Mouse (Mus musculus) intestine, embryonic 14.5 days (tissue): ENCODE data around the gene Phf23. TPM values are rescaled to one million over a fixed set of nuclear protein-coding genes. Genes with fewer than 3 reads are reported as not detected.

ENCODE experiments used
- ATAC-seq: fragments of 200-750 bp; cut with Nextera tagmentation; replicated peaks from 2 replicates; pipeline ENCODE4 v1.8.0; 2017; ENCODE audit warnings: low read depth, moderate number of reproducible peaks, moderate TSS enrichment, moderate library complexity; ENCODE audit not compliant: low FRiP score, low TSS enrichment
- DNase-seq: peaks from one replicate; pipeline ENCODE4 v3.0.0-alpha.2; 2018; ENCODE audit warnings: low spot score
- H3K27ac ChIP-seq: fragments of 300-500 bp; sonication (generic); 2 replicates; pipeline ENCODE4 v1.5.1; 2014; ENCODE audit warnings: low read depth, mild to moderate bottlenecking, control low read depth
- H3K27me3 ChIP-seq: fragments of 300-500 bp; sonication (generic); replicated peaks from 2 replicates; pipeline ENCODE4 v1.6.1; 2014; ENCODE audit warnings: low read length, control low read depth; ENCODE audit not compliant: control insufficient read depth, insufficient read depth
- H3K36me3 ChIP-seq: fragments of 300-500 bp; sonication (generic); 2 replicates; pipeline ENCODE4 v1.6.1; 2014; ENCODE audit warnings: low read length, control low read depth; ENCODE audit not compliant: control insufficient read depth, insufficient read depth
- H3K4me1 ChIP-seq: fragments of 300-500 bp; sonication (generic); replicated peaks from 2 replicates; pipeline ENCODE4 v1.6.1; 2014; ENCODE audit warnings: low read length, control low read depth, mixed read lengths; ENCODE audit not compliant: control insufficient read depth, insufficient read depth
- H3K4me2 ChIP-seq: fragments of 300-500 bp; sonication (generic); 2 replicates; pipeline ENCODE4 v1.6.1; 2014; ENCODE audit warnings: low read length
- H3K4me3 ChIP-seq: fragments of 300-500 bp; sonication (generic); 2 replicates; pipeline ENCODE4 v1.5.1; 2014; ENCODE audit warnings: low read depth, low read length, control low read depth, mixed read lengths
- H3K9ac ChIP-seq: fragments of 300-500 bp; sonication (generic); 2 replicates; pipeline ENCODE4 v1.6.1; 2014; ENCODE audit warnings: mild to moderate bottlenecking, low read length
- H3K9me3 ChIP-seq: fragments of 300-500 bp; sonication (generic); 2 replicates; pipeline ENCODE4 v1.6.1; 2016; ENCODE audit warnings: low read length, control low read depth; ENCODE audit not compliant: control insufficient read depth
- WGBS: fragments of 180-500 bp; shearing (Covaris S2); extraction: QIAGEN DNeasy Blood & Tissue Kit; methylation state at CpG from one replicate; pipeline ENCODE4 v1.1.7; 2014; 5-methylcytosine and 5-hydroxymethylcytosine counted together
- polyA plus RNA-seq: library from polyadenylated mRNA; unstranded; fragments of >200 nt; fragmentation: Nextera tagmentation; extraction: Ambion mirVana; gene quantifications from 2 replicates; pipeline ENCODE4 v1.2.1, GENCODE M21; 2014

Gene Phf23
- 37.6 and 43.9 TPM in 2 replicates for polyA plus RNA-seq

DNA sequence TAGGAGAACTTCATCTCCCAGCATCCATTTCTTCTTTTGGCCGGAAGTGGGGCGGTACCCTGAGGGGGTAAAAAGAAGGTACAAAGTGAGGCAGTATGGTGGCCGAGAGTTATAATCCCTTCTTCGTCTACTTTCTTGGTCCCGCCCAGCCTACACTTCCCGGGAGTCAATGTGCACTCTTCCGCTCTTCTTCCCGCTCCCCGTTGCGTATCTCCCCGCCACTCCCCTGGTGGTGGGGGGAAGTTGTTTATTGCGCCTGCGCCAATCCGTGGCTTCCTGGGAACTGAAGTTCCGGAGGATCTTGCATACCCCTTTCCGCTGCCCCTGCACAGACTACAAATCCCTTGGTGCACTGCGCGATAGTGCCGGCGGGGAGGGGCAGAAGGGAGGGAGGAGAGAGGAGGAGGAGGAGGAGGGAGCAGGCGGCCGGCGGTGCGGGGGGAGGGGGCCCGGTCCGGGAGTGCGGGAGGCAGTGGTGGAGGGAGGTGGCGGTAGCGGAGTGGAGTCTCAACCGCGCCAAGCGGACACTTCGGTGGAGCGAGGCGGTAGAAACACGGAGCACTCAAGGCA is at the start of gene Phf23:
Gene Phf23, plus strand, starts transcription at position 387 of the 570 bp plus-strand sequence.
- no peaks in the 10 kb centered on the region for H3K27me3 ChIP-seq
- peak within 1 kb of the TSS; percentile 77 for H3K4me3 ChIP-seq
- H3K27ac ChIP-seq: peak within 1 kb of the TSS; percentile 98
- peak within 1 kb of the TSS; percentile 57 for H3K4me2 ChIP-seq
- under 1% methylated on average over 36 of the region's 36 CpGs for WGBS
- ATAC-seq: peak; percentile 71
- DNase-seq: peak; percentile 97
- peaks cover 41% of the 10 kb centered on the region for H3K36me3 ChIP-seq
- H3K4me1 ChIP-seq: peaks cover 23% of the 10 kb centered on the region
- peak within 1 kb of the TSS; percentile 88 for H3K9ac ChIP-seq
- no peaks in the 10 kb centered on the region for H3K9me3 ChIP-seq

DNA sequence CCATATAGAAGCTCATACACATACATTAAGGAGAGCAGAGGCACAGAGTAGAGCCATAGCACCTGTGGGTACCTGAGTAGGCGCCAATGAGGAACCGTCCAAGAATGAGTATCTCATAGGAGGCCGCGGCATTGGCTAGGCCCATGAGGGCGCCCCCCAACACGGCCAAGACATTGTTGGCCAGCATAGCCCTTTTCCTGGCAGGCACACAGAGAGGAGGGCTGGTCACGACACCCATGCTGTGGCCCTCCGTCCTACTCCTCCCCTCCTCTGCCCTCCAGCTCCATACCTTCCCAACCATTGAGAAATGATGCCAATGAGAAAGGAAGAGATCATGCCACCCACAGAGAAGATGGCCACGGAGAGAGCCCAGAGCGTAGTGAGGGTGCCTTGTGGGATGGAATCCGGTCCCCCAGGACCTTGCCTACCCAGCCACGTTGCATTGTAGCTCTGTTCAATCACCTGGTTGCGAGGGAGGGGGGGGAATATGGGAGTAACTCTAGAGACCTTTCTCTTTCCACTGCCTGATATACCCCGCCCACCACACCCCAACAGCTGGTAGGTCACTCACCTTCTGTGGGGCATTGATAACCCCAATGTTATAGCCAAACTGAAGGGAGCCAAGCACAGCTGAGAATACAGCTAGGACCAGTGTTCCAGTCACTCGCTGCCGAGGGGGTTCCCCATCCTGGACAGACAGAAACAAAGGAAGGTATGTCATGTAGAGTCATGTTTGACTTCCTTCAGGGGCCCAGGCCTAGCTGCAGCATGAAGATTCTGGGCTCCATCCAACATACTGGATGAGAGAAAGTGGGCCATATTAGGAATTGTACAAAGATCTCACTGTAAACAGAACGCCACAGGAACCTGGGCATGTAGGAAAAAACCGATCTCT is 49.3 kb upstream of the Phf23 start:
- peaks cover 11% of the 10 kb centered on the region for H3K4me1 ChIP-seq
- peak overlapping the region; percentile 48; the same call in 1 of the 2 replicates for H3K4me3 ChIP-seq
- 88% methylated on average over 18 of the region's 18 CpGs for WGBS
- DNase-seq (no peak), ATAC-seq (no peak)
- H3K27me3 ChIP-seq: no peaks in the 10 kb centered on the region
- peaks cover 21% of the 10 kb centered on the region for H3K36me3 ChIP-seq
- peak overlapping the region; percentile 81 for H3K27ac ChIP-seq
- H3K4me2 ChIP-seq: peak overlapping the region; percentile 72
- no peaks in the 10 kb centered on the region for H3K9me3 ChIP-seq
- H3K9ac ChIP-seq: peak overlapping the region; percentile 44; the same call in 1 of the 2 replicates

DNA sequence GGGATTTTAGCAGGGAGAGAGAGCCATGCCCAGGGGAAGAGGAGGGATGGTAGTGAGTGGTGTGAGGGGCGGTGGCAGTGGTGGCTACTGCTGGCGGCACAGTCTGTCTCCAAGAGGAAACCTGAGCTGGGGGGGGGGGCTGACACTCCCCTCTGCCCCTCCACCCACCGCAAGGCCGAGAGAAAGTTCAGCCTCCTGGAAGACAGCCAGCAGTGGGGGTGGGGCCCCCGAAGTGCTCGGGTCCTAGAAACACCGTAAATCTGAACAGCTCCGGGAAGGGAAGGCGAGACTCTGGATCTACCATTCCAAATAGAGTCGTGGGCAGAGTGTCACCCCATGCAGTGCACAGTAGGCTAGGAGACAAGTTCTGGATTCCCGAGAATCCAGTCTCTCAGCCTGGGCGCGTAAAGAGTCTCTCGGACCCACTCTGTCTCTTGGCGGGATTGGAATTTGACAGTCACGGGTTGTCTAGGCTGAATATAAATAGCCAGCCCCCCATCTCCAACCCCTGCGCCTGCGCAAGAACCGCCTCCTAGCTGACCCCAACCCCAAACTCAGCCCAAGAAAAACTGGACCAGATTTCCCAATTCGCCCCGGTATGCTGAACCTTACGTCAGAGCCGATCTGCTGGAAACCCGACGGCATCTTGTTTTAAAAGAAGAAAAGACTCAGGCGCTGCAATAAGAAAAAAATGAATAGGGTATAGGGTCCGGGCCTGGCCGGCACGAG is 48.1 kb upstream of the Phf23 start:
- Histone ChIP-seq H3K27me3 (no peaks in the 10 kb centered on the region), H3K4me3 (peak overlapping the region; percentile 48), H3K36me3 (peaks cover 21% of the 10 kb centered on the region), H3K9ac (peak overlapping the region; percentile 44), H3K27ac (peak overlapping the region; percentile 81), H3K9me3 (no peaks in the 10 kb centered on the region), H3K4me1 (peaks cover 11% of the 10 kb centered on the region), H3K4me2 (peak overlapping the region; percentile 72)
- WGBS: 1% methylated on average over 29 of the region's 29 CpGs
- ATAC-seq (peak; percentile 44; the same call in 1 of the 2 replicates), DNase-seq (peak; percentile 79)

DNA sequence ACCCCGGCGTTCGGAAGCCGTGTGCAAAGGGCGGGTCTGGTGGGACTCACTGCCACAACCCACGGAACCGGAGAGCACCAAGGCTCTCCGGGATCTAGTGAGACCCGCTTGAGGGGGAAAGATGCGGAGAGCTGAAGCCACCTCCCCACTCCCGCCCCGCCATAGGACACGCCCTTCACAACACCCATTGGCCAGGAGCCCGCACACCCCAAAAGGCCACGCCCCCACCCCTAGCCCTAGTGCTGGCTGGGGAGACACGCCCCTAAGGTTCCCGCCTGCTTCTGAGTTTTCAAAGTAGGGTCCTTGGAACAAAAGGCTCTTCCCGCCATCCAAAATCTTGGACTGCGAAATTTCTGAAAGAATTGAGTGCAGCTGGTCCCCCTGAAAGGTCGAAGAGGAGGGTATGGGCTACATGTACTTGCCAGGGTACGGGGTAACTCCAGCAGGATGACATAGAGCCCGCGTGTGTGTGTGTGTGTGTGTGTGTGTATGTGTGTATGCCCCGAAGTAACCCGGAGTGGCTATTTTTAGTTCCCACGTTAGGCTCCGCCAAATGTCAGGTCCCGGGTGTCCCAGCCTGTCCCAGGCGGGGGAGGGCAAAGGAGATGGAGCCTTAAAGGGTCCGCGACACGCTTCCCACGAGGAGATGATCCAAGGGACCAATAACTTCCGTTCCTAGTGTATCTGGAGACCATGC is 47.4 kb upstream of the Phf23 start, which contains the start of gene Slc2a4:
Gene Slc2a4, minus strand, starts transcription at position 123 of the 697 bp plus-strand sequence.
- H3K4me3 ChIP-seq: peak within 1 kb of the TSS; percentile 48
- peak within 1 kb of the TSS; percentile 72 for H3K4me2 ChIP-seq
- H3K27me3 ChIP-seq: no peaks in the 10 kb centered on the region
- H3K27ac ChIP-seq: peak within 1 kb of the TSS; percentile 84
- H3K9ac ChIP-seq: peak within 1 kb of the TSS; percentile 66
- peaks cover 11% of the 10 kb centered on the region for H3K4me1 ChIP-seq
- DNase-seq: peak; percentile 97
- peaks cover 17% of the 10 kb centered on the region; the same call in 1 of the 2 replicates for H3K36me3 ChIP-seq
- peak; percentile 92 for ATAC-seq
- no peaks in the 10 kb centered on the region for H3K9me3 ChIP-seq
- under 1% methylated on average over 34 of the region's 34 CpGs for WGBS

DNA sequence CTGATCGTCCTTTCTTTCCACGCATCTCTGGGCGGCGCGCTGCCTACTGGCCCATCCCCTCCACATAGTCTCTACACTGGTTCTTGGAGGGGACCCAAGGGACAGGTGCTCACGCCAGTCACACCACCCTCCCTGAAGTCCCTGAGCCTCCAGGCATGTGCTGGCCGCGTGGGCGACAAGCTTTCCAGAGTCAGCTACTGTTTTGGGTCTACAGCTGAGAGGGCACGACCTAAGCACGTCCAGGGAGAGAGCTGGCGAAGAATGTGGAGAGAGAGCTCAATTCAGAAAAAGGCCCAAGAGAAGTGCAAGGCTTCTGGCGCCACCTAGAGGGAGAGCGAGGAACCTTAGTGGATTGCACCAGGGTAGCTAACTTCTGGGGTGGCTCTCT is 46.8 kb upstream of the Phf23 start:
- 0% methylated on average over 14 of the region's 14 CpGs for WGBS
- no peaks in the 10 kb centered on the region for H3K27me3 ChIP-seq
- DNase-seq (peak; percentile 97), ATAC-seq (peak; percentile 44)
- peaks cover 11% of the 10 kb centered on the region for H3K4me1 ChIP-seq
- no peaks in the 10 kb centered on the region for H3K9me3 ChIP-seq
- peaks cover 16% of the 10 kb centered on the region; the same call in 1 of the 2 replicates for H3K36me3 ChIP-seq
- peak overlapping the region; percentile 66 for H3K9ac ChIP-seq
- peak overlapping the region; percentile 84 for H3K27ac ChIP-seq
- peak overlapping the region; percentile 72 for H3K4me2 ChIP-seq
- peak overlapping the region; percentile 48 for H3K4me3 ChIP-seq

DNA sequence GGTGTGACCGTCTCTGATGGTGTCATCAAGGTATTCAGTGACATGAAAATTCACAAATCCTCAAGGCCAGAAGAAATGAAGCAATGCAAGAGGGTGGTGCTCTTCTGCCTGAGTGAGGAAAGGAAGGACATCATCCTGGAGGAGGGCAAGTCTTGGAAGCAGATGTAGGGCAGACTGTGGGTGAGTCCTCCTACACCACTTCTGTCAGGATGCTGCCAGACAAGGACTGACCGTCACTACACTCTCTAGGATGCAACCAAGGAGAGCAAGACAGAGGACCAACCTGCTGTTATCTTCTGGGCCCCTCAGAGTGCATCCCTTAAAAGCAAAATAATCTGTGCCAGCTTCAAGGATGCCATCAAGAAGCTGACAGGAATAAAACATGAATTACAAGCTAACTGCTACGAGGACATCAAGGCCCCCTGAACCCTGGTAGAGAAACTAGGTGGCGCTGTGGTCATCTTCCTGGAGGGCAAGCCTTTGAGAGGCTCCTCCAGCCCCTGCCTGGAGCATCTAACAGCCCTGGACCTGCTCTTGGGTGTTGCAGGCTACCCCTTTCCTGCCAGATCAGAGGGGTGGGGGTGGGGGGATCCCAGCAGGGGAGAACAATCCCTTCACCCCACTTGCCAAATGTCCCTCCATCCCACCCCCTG is 44.6 kb upstream of the Phf23 start:
- ATAC-seq: no peak
- WGBS: 40% methylated on average over 4 of the region's 4 CpGs
- no peak overlapping the region for H3K4me3 ChIP-seq
- no peaks in the 10 kb centered on the region for H3K27me3 ChIP-seq
- DNase-seq: no peak
- H3K27ac ChIP-seq: no peak overlapping the region
- peaks cover 11% of the 10 kb centered on the region for H3K4me1 ChIP-seq
- H3K9me3 ChIP-seq: no peaks in the 10 kb centered on the region; the same call in 1 of the 2 replicates
- H3K36me3 ChIP-seq: no peaks in the 10 kb centered on the region
- no peak overlapping the region for H3K9ac ChIP-seq
- no peak overlapping the region for H3K4me2 ChIP-seq

DNA sequence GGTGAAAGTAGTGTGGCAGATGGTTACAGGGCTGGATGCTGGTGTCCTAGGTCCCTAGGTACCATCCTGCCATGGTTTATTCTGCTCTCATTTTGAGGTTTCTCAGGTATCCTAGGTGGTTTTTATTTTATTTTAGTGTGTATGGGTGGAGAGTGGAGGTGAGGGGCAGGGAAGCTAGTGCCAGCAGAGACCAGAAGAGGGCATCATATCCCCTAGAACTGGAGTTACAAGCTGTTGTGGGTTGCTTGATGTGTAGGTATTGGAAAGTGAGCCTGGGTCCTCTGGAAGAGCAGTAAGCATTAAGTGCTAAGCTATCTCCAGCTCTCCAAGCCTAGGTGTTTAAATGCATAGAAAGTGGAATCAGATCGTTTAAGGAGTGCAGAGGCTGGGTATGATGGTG is 43.3 kb upstream of the Phf23 start:
- no peak overlapping the region for H3K4me3 ChIP-seq
- WGBS: 70% methylated on average over 1 of the region's 1 CpGs
- no peaks in the 10 kb centered on the region; the same call in 1 of the 2 replicates for H3K9me3 ChIP-seq
- no peak overlapping the region for H3K27ac ChIP-seq
- ATAC-seq: no peak
- H3K4me2 ChIP-seq: no peak overlapping the region
- H3K27me3 ChIP-seq: no peaks in the 10 kb centered on the region
- no peak for DNase-seq
- H3K4me1 ChIP-seq: no peaks in the 10 kb centered on the region
- no peak overlapping the region for H3K9ac ChIP-seq
- H3K36me3 ChIP-seq: no peaks in the 10 kb centered on the region
